Mouse (Mus musculus) kidney, postnatal 36 days (tissue): ENCODE measurements around the gene Gstt1.

ENCODE experiments used
- DNase-seq, 2 experiments: peaks; one replicate each; pipeline ENCODE4 v3.0.0; 2021 to 2022; ENCODE audit warnings: mixed read lengths in 2 of 2

Gene Gstt1

DNA sequence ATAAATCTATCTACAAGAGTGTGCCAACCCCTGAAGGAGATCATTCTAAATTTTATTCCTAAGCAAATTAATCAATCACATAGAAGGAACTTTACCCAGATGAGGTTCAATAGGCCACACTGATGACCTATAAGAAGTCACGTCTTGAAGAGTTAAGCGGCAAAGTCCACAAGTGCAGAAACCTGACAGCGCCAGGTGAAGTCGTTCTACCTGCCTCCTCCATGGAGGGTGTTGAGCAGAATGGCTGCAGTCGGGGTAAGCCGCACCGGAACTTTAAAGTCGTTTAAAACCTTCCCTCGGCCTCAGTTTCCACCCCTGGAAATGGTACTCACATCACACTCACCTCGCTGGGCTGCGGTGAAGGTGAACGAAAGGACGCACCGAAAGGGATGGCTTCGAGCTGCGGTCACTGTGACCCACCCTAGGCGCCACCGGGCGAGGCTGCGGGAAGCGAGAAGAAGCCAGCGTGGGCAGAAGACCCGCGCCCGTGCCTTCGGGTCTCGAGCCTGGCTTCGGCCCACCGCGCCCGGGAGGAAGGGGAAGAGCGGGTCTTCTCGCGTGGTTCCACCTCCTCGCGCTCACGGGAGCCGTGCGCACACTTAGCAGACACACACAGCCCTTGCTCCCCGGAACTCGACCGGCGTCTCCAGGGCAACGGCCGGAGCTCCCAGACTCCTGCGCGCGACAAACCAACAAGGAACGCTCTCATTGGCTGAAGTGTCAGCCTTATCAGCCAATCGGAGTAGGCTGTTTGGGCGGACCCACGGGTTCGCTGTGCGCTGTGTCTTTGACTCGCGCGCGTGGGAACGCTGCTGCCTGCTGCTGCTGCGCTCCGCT lies 34.5 kb downstream of the Gstt1 start, which contains the start of gene Cabin1:
Gene Cabin1 (minus strand): TSS at position 660 of the 837 bp plus-strand sequence.
- peak; percentile 98 for DNase-seq

DNA sequence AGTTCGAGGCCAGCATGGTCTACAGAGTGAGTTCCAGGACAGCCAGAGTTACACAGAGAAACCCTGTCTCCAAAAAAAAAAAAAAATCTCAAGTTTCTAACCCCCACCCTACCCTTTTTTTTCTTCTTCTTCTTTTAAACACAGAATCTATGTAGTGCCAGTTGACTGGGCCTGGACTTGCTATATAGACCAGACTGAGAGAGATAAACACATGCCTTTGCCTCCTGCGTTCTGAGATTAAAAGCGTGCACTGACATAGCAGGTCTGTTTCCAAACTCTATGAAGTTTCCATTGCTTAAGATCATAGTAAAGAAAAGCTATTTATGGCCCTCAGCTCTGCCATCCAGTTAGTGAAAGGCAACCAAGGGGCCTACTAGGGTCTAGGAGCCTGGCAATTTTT lies 36.0 kb downstream of the Gstt1 start:
- DNase-seq, result no peak

DNA sequence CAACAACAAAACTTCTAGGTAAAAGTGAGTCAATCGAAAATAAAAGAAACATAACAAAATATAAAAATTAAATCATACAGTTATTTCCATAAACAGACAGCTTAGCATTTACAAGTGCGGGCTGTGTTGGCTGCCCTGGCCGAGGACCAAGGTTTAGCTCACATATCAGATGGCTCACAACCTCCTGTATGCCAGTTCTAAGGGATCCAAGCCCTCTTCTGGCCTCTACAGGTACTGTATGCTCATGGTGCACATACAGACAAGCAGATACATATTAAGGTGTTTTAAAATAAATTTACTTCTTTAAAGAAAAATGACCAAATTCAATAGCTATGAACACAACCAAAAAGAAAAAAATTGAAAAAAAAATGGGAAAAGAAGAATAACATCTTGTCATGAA lies 38.1 kb downstream of the Gstt1 start:
- no peak for DNase-seq

GRCm38 (mm10) chr10:75756719-75757118 lies 41.7 kb downstream of the Gstt1 start:
- no peak for DNase-seq

DNA sequence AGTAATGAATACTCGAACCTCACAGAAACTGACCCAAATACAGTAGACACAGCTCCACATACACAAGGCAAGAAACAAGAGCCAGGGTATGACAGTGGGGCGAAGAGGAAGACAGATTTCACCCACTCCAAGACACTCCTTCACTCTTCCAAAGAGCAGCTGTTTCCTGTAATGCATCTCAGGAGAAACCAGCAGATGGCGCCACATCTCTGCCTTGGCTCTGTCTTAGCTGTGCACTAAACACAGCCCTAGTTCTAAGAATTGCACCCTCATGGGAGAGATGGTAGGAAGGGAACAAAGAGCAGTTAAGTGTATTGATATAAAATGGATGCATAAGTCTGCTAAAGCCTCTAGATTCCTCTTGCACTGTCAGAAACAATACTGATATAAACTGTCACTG lies 54.4 kb downstream of the Gstt1 start:
- DNase-seq, result peak; percentile 78 to 92

GRCm38 (mm10) chr10:75743369-75743768 lies 55.0 kb downstream of the Gstt1 start:
- no peak for DNase-seq

DNA sequence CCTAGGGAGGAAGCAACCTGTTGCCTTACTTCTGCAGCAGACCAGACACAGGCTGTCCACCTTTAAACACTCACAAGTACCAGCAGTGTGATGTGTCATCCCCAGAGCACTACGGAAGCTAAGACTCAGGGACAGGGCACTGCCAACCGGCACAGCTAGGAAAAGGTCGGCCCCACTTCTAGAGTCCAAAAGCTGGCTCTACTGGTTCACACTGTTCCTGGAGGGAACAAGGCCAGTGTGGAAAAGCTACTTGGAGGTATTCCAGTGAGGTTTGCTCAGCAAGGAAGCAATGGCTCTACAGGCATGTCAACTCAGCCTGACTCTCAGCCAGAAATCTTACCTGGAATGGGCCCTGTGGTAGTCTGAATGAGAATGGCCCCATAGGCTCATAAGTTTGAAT lies 57.5 kb downstream of the Gstt1 start:
- DNase-seq, result peak; percentile 4 to 24
